Mouse (Mus musculus): Measurements from ENCODE around the gene Olfr1360.

The Olfr1360 gene

GRCm38 (mm10) chr13:21710821-21711525 is 33.8 kb upstream of the Olfr1360 start:
- no peaks in the 10 kb centered on the region for H3K27me3 ChIP-seq (ENCODE audit: control insufficient read depth, insufficient read depth, low read length, poor library complexity, severe bottlenecking)
- peak; percentile 93 for DNase-seq (ENCODE audit: low read depth, low spot score)
- no peaks in the 10 kb centered on the region for H3K36me3 ChIP-seq (ENCODE audit: control insufficient read depth, insufficient read depth, low read length, poor library complexity, severe bottlenecking)

GRCm38 (mm10) chr13:21710031-21710711 is 33.0 kb upstream of the Olfr1360 start:
- H3K36me3 ChIP-seq (ENCODE audit: control insufficient read depth, insufficient read depth, low read length, poor library complexity, severe bottlenecking): no peaks in the 10 kb centered on the region
- peak; percentile 91 for DNase-seq (ENCODE audit: low read depth, low spot score)
- no peaks in the 10 kb centered on the region for H3K27me3 ChIP-seq (ENCODE audit: control insufficient read depth, insufficient read depth, low read length, poor library complexity, severe bottlenecking)

GRCm38 (mm10) chr13:21706669-21707068 is 29.5 kb upstream of the Olfr1360 start:
- no peaks in the 10 kb centered on the region for H3K27me3 ChIP-seq (ENCODE audit: control insufficient read depth, insufficient read depth, low read length, poor library complexity, severe bottlenecking)
- no peak for DNase-seq (ENCODE audit: low read depth, low spot score)
- H3K36me3 ChIP-seq (ENCODE audit: control insufficient read depth, insufficient read depth, low read length, poor library complexity, severe bottlenecking): no peaks in the 10 kb centered on the region

DNA sequence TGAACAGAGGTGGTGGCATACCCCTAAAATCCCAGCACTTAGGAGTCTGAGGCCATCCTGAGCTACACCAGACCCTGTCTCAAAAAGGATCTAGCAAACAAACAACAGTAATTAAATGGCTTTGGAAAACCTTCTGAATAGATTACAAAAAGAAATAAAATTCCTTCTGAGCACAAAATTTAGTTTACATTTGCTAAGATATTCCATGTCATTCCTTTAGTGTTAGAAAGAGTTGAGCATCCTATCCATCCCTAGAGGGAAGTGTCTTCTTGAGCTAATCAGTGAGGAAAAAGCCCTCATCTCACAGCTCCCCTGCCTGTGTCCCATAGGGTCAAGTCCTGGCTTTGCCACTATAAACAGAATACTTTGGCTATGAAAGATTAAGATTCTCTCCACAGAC is 20.6 kb upstream of the Olfr1360 start, which contains the start of gene Olfr1359:
Olfr1359 (plus strand) TSS at position 301 of the 400 bp plus-strand sequence.
- Histone ChIP-seq H3K27me3 (ENCODE audit: control insufficient read depth, insufficient read depth, low read length, poor library complexity, severe bottlenecking) (no peaks in the 10 kb centered on the region), H3K36me3 (ENCODE audit: control insufficient read depth, insufficient read depth, low read length, poor library complexity, severe bottlenecking) (no peaks in the 10 kb centered on the region)
- no peak for DNase-seq (ENCODE audit: low read depth, low spot score)

GRCm38 (mm10) chr13:21663286-21663685 is 13.9 kb downstream of the Olfr1360 start, which contains the start of gene Olfr1361:
Gene Olfr1361 (minus strand): TSS chr13:21663386.
- Histone ChIP-seq H3K36me3 (ENCODE audit: control insufficient read depth, insufficient read depth, low read length, poor library complexity, severe bottlenecking) (no peaks in the 10 kb centered on the region), H3K27me3 (ENCODE audit: control insufficient read depth, insufficient read depth, low read length, poor library complexity, severe bottlenecking) (no peaks in the 10 kb centered on the region)
- no peak for DNase-seq (ENCODE audit: low read depth, low spot score)

GRCm38 (mm10) chr13:21642418-21642817 is 34.8 kb downstream of the Olfr1360 start, which contains the start of gene Olfr11:
Gene Olfr11 (minus strand): TSS chr13:21642518.
- Histone ChIP-seq H3K27me3 (ENCODE audit: control insufficient read depth, insufficient read depth, low read length, poor library complexity, severe bottlenecking) (no peaks in the 10 kb centered on the region), H3K36me3 (ENCODE audit: control insufficient read depth, insufficient read depth, low read length, poor library complexity, severe bottlenecking) (no peaks in the 10 kb centered on the region)
- DNase-seq (ENCODE audit: low read depth, low spot score): no peak
